Mouse (Mus musculus) ES-Bruce4 (cell line): ENCODE measurements at regions not wholly inside any gene's neighbourhood (a gene's known extent, or its start where the extent isn't known, plus 50 kb on each side); places are given as distances from the start of the nearest gene placed in this dataset.

Experiments used
- H3K27ac ChIP-seq: 2 replicates; pipeline ENCODE4 v1.5.1; 2012; ENCODE audit warnings: low read length, inconsistent platforms; ENCODE audit not compliant: insufficient read depth
- H3K27me3 ChIP-seq: 2 replicates; pipeline ENCODE4 v1.6.1; 2012; ENCODE audit warnings: mild to moderate bottlenecking, low read length, inconsistent platforms; ENCODE audit not compliant: control insufficient read depth, poor library complexity, insufficient read depth, severe bottlenecking
- H3K36me3 ChIP-seq: 2 replicates; pipeline ENCODE4 v1.6.1; 2012; ENCODE audit warnings: inconsistent platforms, mild to moderate bottlenecking, low read length, moderate library complexity; ENCODE audit not compliant: control insufficient read depth, poor library complexity, insufficient read depth, severe bottlenecking
- H3K4me1 ChIP-seq: one replicate; pipeline ENCODE4 v1.8.1; 2011; ENCODE audit warnings: low read length; ENCODE audit not compliant: control insufficient read depth, insufficient read depth
- H3K4me3 ChIP-seq: 2 replicates; pipeline ENCODE4 v1.5.1; 2011; ENCODE audit warnings: low read depth, mild to moderate bottlenecking, low read length
- H3K9ac ChIP-seq: 2 replicates; pipeline ENCODE4 v1.6.1; 2012; ENCODE audit warnings: low read depth, mild to moderate bottlenecking, inconsistent platforms; ENCODE audit not compliant: poor library complexity, severe bottlenecking
- H3K9me3 ChIP-seq: replicated peaks from 2 replicates; pipeline ENCODE4 v1.6.1; 2012; ENCODE audit warnings: mild to moderate bottlenecking, low read length, inconsistent platforms; ENCODE audit not compliant: control insufficient read depth, poor library complexity, insufficient read depth, severe bottlenecking
- CTCF ChIP-seq: IDR thresholded peaks from one replicate; pipeline ENCODE4 v1.8.1; 2011; ENCODE audit warnings: low read depth, low read length
- EP300 ChIP-seq: IDR thresholded peaks from 2 replicates; pipeline ENCODE4 v1.6.1; 2011; ENCODE audit warnings: low read depth, low read length; ENCODE audit not compliant: insufficient read depth
- POLR2A ChIP-seq: IDR thresholded peaks from one replicate; pipeline ENCODE4 v1.8.1; 2011; ENCODE audit warnings: low read length; ENCODE audit not compliant: insufficient read depth

DNA sequence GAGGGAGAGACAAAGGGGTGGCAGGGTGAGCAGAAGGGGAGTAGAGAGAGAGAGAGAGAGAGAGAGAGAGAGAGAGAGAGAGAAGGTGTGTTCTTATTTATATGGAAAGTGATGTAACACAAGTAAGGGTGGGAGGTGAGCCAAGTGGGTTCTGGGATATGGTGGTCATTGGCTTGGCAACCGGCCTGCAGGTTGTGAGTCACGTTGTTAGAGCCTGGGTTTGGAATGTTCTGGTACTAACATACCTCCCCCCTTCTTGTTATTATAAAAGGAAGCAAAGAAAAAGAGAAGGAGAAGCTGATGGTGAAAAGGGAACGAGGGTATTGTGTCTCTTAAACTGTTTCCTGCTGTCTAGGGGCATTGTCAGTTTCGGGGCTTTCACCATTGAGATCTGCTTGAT lies 58.3 kb upstream of the Lemd2 start:
- TF ChIP-seq CTCF, result no peak
- TF ChIP-seq POLR2A, result no peak
- no peak for TF ChIP-seq EP300
- Histone ChIP-seq H3K4me3 (no peak overlapping the region), H3K4me1 (no peaks in the 10 kb centered on the region), H3K9me3 (peaks cover 14% of the 10 kb centered on the region), H3K27me3 (no peaks in the 10 kb centered on the region), H3K27ac (no peak overlapping the region), H3K36me3 (no peaks in the 10 kb centered on the region), H3K9ac (no peak overlapping the region)

- TF ChIP-seq POLR2A, result no peak
- no peak for TF ChIP-seq CTCF
- no peak for TF ChIP-seq EP300
Observed at GRCm38 (mm10) chr17:27261981-27262380, 57.7 kb upstream of the Lemd2 start.

GRCm38 (mm10) chr17:27261251-27261650 lies 57.0 kb upstream of the Lemd2 start:
- Histone ChIP-seq H3K4me3 (no peak overlapping the region), H3K36me3 (no peaks in the 10 kb centered on the region), H3K27me3 (no peaks in the 10 kb centered on the region), H3K27ac (no peak overlapping the region), H3K9ac (no peak overlapping the region), H3K4me1 (no peaks in the 10 kb centered on the region), H3K9me3 (peaks cover 14% of the 10 kb centered on the region)
- TF ChIP-seq CTCF (no peak), EP300 (no peak)

More at GRCm38 (mm10) chr17:27261981-27262380, 57.7 kb upstream of the Lemd2 start:
- Histone ChIP-seq H3K27ac (no peak overlapping the region), H3K9ac (no peak overlapping the region), H3K9me3 (peaks cover 14% of the 10 kb centered on the region), H3K4me3 (no peak overlapping the region), H3K4me1 (no peaks in the 10 kb centered on the region), H3K36me3 (no peaks in the 10 kb centered on the region), H3K27me3 (no peaks in the 10 kb centered on the region)

DNA sequence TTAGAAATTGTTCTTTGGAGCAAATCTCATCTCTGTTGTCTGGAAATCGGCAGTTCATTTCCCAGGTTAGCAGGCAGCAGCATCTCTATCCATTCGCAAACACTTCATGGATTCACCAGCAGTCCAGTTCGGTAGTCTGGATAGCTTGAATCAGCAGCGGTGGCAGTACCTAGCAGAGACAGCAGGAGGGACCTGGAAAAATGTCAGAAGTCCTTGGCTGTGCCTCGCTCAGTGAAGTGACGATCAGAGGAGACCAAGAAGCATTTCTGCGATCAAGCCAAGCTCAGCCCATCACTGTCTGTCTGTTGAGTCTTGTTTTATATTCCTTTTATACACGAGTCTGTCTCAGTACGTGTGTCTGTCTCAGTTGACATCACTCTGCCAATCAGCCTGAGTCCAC lies 55.8 kb upstream of the Lemd2 start:
- Histone ChIP-seq H3K27ac (no peak overlapping the region), H3K4me1 (no peaks in the 10 kb centered on the region), H3K9ac (no peak overlapping the region), H3K4me3 (no peak overlapping the region), H3K36me3 (no peaks in the 10 kb centered on the region), H3K27me3 (no peaks in the 10 kb centered on the region), H3K9me3 (peaks cover 14% of the 10 kb centered on the region)
- TF ChIP-seq POLR2A (no peak), CTCF (no peak), EP300 (no peak)

DNA sequence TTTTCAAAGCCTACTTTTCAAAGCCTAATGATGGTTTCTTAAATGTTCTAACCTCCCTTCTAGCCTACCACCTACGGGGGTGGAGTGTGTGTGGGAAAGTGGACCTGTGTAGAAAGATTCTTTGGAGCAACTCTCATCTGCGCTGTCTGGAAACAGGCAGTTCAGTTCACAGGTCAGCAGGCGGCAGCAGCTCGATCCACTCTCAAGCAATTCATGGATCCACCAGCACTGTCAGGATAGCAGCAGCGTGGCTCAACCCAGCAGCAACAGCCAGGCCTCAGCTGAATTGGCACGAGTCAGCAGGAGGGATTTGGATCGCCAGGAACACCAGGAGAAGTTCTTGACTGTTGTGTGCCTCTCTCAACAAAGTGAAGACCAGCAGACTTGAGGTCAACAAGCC lies 53.1 kb upstream of the Lemd2 start:
- no peaks in the 10 kb centered on the region for H3K27me3 ChIP-seq
- H3K4me3 ChIP-seq, result no peak overlapping the region
- no peaks in the 10 kb centered on the region for H3K4me1 ChIP-seq
- H3K9me3 ChIP-seq, result 0 out of 2 replicates have a peak, but pooled peaks cover 6% of the 10 kb centered on the region
- no peak overlapping the region for H3K9ac ChIP-seq
- TF ChIP-seq POLR2A, result no peak
- no peak for TF ChIP-seq EP300
- peak; percentile 46 for TF ChIP-seq CTCF
- H3K27ac ChIP-seq, result no peak overlapping the region
- no peaks in the 10 kb centered on the region for H3K36me3 ChIP-seq

DNA sequence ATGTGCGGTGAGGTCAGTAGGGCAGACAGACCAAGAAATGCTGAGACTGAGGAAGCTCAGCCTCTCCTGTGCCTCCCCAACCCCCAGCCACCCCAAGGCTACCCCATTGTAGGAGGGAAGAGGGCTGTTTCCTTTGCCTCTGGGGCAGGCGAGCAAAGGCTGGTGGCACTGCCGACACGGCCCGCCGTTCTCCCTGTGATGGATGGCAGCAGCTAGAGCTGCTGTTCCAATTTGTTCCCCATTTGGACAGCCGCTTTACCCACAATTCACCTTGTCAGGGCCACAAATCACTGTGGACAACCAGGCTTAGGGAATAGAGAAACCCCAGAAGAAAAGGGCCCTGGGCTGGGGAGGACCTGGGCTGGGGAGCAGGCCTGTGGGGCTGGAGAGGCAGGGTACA lies 51.5 kb upstream of the Lemd2 start:
- Histone ChIP-seq H3K27me3 (no peaks in the 10 kb centered on the region), H3K9me3 (0 out of 2 replicates have a peak, but pooled peaks cover 4% of the 10 kb centered on the region), H3K27ac (no peak overlapping the region), H3K36me3 (no peaks in the 10 kb centered on the region), H3K4me1 (no peaks in the 10 kb centered on the region), H3K4me3 (no peak overlapping the region), H3K9ac (no peak overlapping the region)
- TF ChIP-seq POLR2A, result no peak
- TF ChIP-seq CTCF, result no peak
- no peak for TF ChIP-seq EP300
